Mouse (Mus musculus) hindbrain, embryonic 16.5 days (tissue): ENCODE results near the gene H2-M10.2. TPM values are rescaled to one million over a fixed set of nuclear protein-coding genes. Genes with fewer than 3 reads are reported as not detected.

Source experiments
- ATAC-seq: fragments of 200-750 bp; cut with Nextera tagmentation; 2 replicates; pipeline ENCODE4 v1.8.0; 2017; ENCODE audit warnings: moderate TSS enrichment, moderate library complexity
- H3K27ac ChIP-seq: fragments of 300-500 bp; sonication (generic); 2 replicates; pipeline ENCODE4 v1.5.1; 2014; ENCODE audit warnings: low read depth, mild to moderate bottlenecking, control low read depth, low read length, moderate library complexity
- H3K27me3 ChIP-seq: fragments of 300-500 bp; sonication (generic); replicated peaks from 2 replicates; pipeline ENCODE4 v1.6.1; 2014; ENCODE audit warnings: low read length; ENCODE audit not compliant: control insufficient read depth, insufficient read depth
- H3K36me3 ChIP-seq: fragments of 300-500 bp; sonication (generic); 2 replicates; pipeline ENCODE4 v1.6.1; 2014; ENCODE audit warnings: mild to moderate bottlenecking, low read length, moderate library complexity, mixed read lengths; ENCODE audit not compliant: control insufficient read depth, insufficient read depth
- H3K4me1 ChIP-seq: fragments of 300-500 bp; sonication (generic); 2 replicates; pipeline ENCODE4 v1.6.1; 2014; ENCODE audit warnings: low read depth, low read length; ENCODE audit not compliant: control insufficient read depth, insufficient read depth
- H3K4me2 ChIP-seq: fragments of 300-500 bp; sonication (generic); 2 replicates; pipeline ENCODE4 v1.6.1; 2014; ENCODE audit warnings: mild to moderate bottlenecking, low read length, control low read depth, moderate library complexity
- H3K4me3 ChIP-seq: fragments of 300-500 bp; sonication (generic); 2 replicates; pipeline ENCODE4 v1.5.1; 2014; ENCODE audit warnings: mild to moderate bottlenecking, low read length, control low read depth, moderate library complexity
- H3K9ac ChIP-seq: fragments of 300-500 bp; sonication (generic); 2 replicates; pipeline ENCODE4 v1.6.1; 2014; ENCODE audit warnings: low read depth, mild to moderate bottlenecking, control low read depth, low read length, moderate library complexity
- H3K9me3 ChIP-seq: fragments of 300-500 bp; sonication (generic); 2 replicates; pipeline ENCODE4 v1.6.1; 2014; ENCODE audit warnings: mild to moderate bottlenecking, low read length, moderate library complexity; ENCODE audit not compliant: control insufficient read depth
- WGBS: fragments of 180-500 bp; shearing (Covaris S2); extraction: QIAGEN DNeasy Blood & Tissue Kit; methylation state at CpG from one replicate; pipeline ENCODE4 v1.1.7; 2014; 5-methylcytosine and 5-hydroxymethylcytosine counted together
- polyA plus RNA-seq: library from polyadenylated mRNA; unstranded; fragments of >200 nt; fragmentation: Nextera tagmentation; extraction: Ambion mirVana; gene quantifications from 2 replicates; pipeline ENCODE4 v1.2.1, GENCODE M21; 2015

H2-M10.2 gene
- polyA plus RNA-seq, 1 experiment from 2014 or later, result 0.19 TPM

DNA sequence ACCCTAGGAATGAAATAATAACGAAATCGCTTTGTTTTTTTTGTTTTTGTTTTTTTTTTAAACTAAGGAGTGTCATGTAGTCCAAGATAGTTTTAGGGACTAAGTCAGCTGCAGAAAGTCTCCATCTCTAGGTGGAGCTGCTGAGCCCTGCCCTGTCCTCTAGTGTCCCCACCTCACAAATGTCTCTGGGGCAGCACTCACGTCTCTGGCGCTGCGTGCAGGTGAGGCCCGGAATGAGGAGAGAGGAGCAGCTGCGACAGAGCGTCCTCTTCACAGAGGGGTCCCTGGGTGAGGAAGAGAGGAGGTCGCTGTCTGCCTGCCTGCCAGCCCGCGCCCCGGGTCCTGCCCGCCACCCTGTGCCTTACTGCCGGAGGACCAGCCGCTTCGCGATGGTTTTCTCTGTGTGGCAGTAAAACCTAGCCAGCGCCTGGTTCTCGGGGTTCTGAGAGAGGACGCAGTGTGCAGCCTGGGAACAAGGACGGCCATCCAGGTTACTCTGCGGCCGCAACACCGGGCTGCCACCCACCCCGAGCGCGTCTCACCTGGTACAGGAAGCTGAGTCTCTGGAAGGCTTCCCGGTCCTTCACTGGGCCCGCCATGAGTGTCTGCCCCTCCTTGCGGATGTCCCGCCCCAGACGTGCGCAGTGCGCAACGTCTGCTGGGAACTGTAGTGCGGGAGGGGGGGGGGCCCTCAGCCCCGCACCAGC, 28.9 kb downstream of the H2-M10.2 start:
- peak; percentile 98 for ATAC-seq
- Histone ChIP-seq H3K36me3 (peaks cover 15% of the 10 kb centered on the region), H3K27me3 (no peaks in the 10 kb centered on the region; the same call in 1 of the 2 replicates), H3K9me3 (no peaks in the 10 kb centered on the region), H3K4me1 (peaks cover 5% of the 10 kb centered on the region), H3K4me2 (peak overlapping the region; percentile 60), H3K27ac (peak overlapping the region; percentile 89), H3K9ac (peak overlapping the region; percentile 90), H3K4me3 (peak overlapping the region; percentile 78)
- under 1% methylated on average over 36 of the region's 37 CpGs for WGBS

- 65% methylated on average over 6 of the region's 6 CpGs for WGBS
- Histone ChIP-seq H3K9ac (no peak overlapping the region), H3K4me2 (no peak overlapping the region), H3K27ac (no peak overlapping the region), H3K4me3 (no peak overlapping the region), H3K9me3 (no peaks in the 10 kb centered on the region), H3K4me1 (peaks cover 5% of the 10 kb centered on the region), H3K27me3 (peaks cover 7% of the 10 kb centered on the region), H3K36me3 (no peaks in the 10 kb centered on the region)
- ATAC-seq, result no peak
These were observed 33.1 kb downstream of the H2-M10.2 start for GRCm38 (mm10) chr17:36253087-36253600.

DNA sequence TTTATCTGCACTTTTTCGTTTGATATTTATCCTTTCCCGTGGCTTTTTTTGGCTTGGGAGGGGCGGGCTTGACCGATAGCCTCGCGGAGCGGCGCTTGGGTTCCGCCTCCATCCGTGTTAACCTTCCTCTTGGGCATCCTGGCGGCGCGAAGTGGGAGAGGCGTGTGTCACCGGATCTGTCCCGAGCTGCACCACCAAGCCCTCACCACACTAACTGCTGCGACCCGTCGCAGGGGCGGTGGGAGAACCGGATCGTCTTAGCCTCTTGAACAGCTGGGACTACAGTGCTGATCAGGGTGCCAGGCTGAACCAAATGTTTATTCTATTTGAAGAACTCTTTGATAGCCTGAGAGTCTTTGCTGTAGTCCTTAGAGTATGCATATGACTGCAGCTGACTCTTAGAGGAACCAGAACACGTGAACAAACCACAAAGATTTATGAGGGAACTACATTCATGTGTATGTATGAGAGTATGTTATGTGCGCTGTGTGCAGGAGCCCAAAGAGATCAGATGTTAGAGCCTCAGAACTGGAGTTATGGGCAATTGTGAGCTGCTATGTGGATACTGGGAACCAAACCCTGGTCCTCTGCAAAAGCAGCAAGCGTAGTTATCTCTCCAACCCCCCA, 33.9 kb downstream of the H2-M10.2 start:
- Histone ChIP-seq H3K4me1 (peaks cover 5% of the 10 kb centered on the region), H3K4me2 (peak overlapping the region; percentile 54), H3K36me3 (no peaks in the 10 kb centered on the region), H3K9ac (peak overlapping the region; percentile 50; the same call in 1 of the 2 replicates), H3K27me3 (peaks cover 7% of the 10 kb centered on the region), H3K4me3 (peak overlapping the region; percentile 27), H3K9me3 (no peaks in the 10 kb centered on the region), H3K27ac (no peak overlapping the region)
- 10% methylated on average over 25 of the region's 25 CpGs for WGBS
- ATAC-seq, result peak; percentile 32; the same call in 1 of the 2 replicates

GRCm38 (mm10) chr17:36248886-36249285, 37.4 kb downstream of the H2-M10.2 start:
- no peak for ATAC-seq
- Histone ChIP-seq H3K9ac (no peak overlapping the region; the same call in 1 of the 2 replicates), H3K4me2 (peak overlapping the region; percentile 3)

GRCm38 (mm10) chr17:36245741-36246140, 40.5 kb downstream of the H2-M10.2 start:
- Histone ChIP-seq H3K9me3 (no peaks in the 10 kb centered on the region), H3K36me3 (no peaks in the 10 kb centered on the region), H3K27me3 (peaks cover 7% of the 10 kb centered on the region), H3K9ac (no peak overlapping the region), H3K4me1 (no peaks in the 10 kb centered on the region), H3K27ac (no peak overlapping the region), H3K4me3 (no peak overlapping the region), H3K4me2 (no peak overlapping the region)
- WGBS, result 89% methylated on average over 2 of the region's 2 CpGs
- ATAC-seq, result no peak

More at GRCm38 (mm10) chr17:36248886-36249285, 37.4 kb downstream of the H2-M10.2 start:
- WGBS, result 35% methylated on average over 27 of the region's 33 CpGs
- Histone ChIP-seq H3K4me1 (no peaks in the 10 kb centered on the region; the same call in 1 of the 2 replicates), H3K4me3 (no peak overlapping the region), H3K27ac (no peak overlapping the region), H3K9me3 (no peaks in the 10 kb centered on the region), H3K27me3 (peaks cover 7% of the 10 kb centered on the region), H3K36me3 (no peaks in the 10 kb centered on the region)

- Histone ChIP-seq H3K9me3 (no peaks in the 10 kb centered on the region), H3K4me2 (no peak overlapping the region), H3K4me3 (no peak overlapping the region), H3K4me1 (no peaks in the 10 kb centered on the region), H3K9ac (no peak overlapping the region), H3K27me3 (peaks cover 3% of the 10 kb centered on the region; the same call in 1 of the 2 replicates), H3K27ac (no peak overlapping the region), H3K36me3 (no peaks in the 10 kb centered on the region)
- ATAC-seq, result no peak
- 25% methylated on average over 5 of the region's 5 CpGs for WGBS
These were observed 42.3 kb downstream of the H2-M10.2 start for GRCm38 (mm10) chr17:36244031-36244430.

- Histone ChIP-seq H3K4me1 (peaks cover 5% of the 10 kb centered on the region), H3K27ac (no peak overlapping the region), H3K4me2 (no peak overlapping the region), H3K9me3 (no peaks in the 10 kb centered on the region), H3K9ac (no peak overlapping the region), H3K27me3 (peaks cover 14% of the 10 kb centered on the region), H3K4me3 (no peak overlapping the region), H3K36me3 (no peaks in the 10 kb centered on the region)
- 18% methylated on average over 5 of the region's 5 CpGs for WGBS
- ATAC-seq, result no peak
These were observed 45.6 kb downstream of the H2-M10.2 start for GRCm38 (mm10) chr17:36240637-36241213.

- no peaks in the 10 kb centered on the region for H3K36me3 ChIP-seq
- H3K9ac ChIP-seq, result peak overlapping the region; percentile 59
- 4% methylated on average over 27 of the region's 27 CpGs for WGBS
- peak overlapping the region; percentile 70 for H3K4me2 ChIP-seq
- peak; percentile 20; the same call in 1 of the 2 replicates for ATAC-seq
- peaks cover 5% of the 10 kb centered on the region for H3K4me1 ChIP-seq
- peaks cover 16% of the 10 kb centered on the region for H3K27me3 ChIP-seq
- H3K9me3 ChIP-seq, result no peaks in the 10 kb centered on the region
- H3K4me3 ChIP-seq, result peak overlapping the region; percentile 38
- H3K27ac ChIP-seq, result no peak overlapping the region
These were observed 48.9 kb downstream of the H2-M10.2 start for GRCm38 (mm10) chr17:36237321-36237921.
